Mouse (Mus musculus) intestine, postnatal 0 days (tissue): ENCODE data around the gene Fth1. TPM values are rescaled to one million over a fixed set of nuclear protein-coding genes. Genes with fewer than 3 reads are reported as not detected.
A peak's percentile ranks its signal among the peaks of the same experiment; 100 is the strongest.

Source experiments
- ATAC-seq: fragments of 200-750 bp; cut with Nextera tagmentation; 2 replicates; pipeline ENCODE4 v1.8.0; 2017; ENCODE audit warnings: mild to moderate bottlenecking, moderate TSS enrichment, moderate library complexity
- H3K27ac ChIP-seq: fragments of 300-500 bp; sonication (generic); 2 replicates; pipeline ENCODE4 v1.5.1; 2014; ENCODE audit warnings: mild to moderate bottlenecking, low read depth, low read length, moderate library complexity
- H3K27me3 ChIP-seq: fragments of 300-500 bp; sonication (generic); replicated peaks from 2 replicates; pipeline ENCODE4 v1.6.1; 2014; ENCODE audit warnings: low read length, mixed read lengths; ENCODE audit not compliant: control insufficient read depth, insufficient read depth
- H3K36me3 ChIP-seq: fragments of 300-500 bp; sonication (generic); 2 replicates; pipeline ENCODE4 v1.6.1; 2014; ENCODE audit warnings: mild to moderate bottlenecking, moderate library complexity; ENCODE audit not compliant: control insufficient read depth, insufficient read depth
- H3K4me1 ChIP-seq: fragments of 300-500 bp; sonication (generic); replicated peaks from 2 replicates; pipeline ENCODE4 v1.6.1; 2014; ENCODE audit warnings: antibody characterized with exemption, low read length, mixed read lengths; ENCODE audit not compliant: control insufficient read depth, insufficient read depth
- H3K4me2 ChIP-seq: fragments of 300-500 bp; sonication (generic); replicated peaks from 2 replicates; pipeline ENCODE4 v1.6.1; 2014; ENCODE audit warnings: low read depth, mild to moderate bottlenecking, moderate library complexity
- H3K4me3 ChIP-seq: fragments of 300-500 bp; sonication (generic); 2 replicates; pipeline ENCODE4 v1.5.1; 2014; ENCODE audit warnings: low read depth, low read length
- H3K9ac ChIP-seq: fragments of 300-500 bp; sonication (generic); 2 replicates; pipeline ENCODE4 v1.6.1; 2014; ENCODE audit warnings: mild to moderate bottlenecking, low read depth, low read length
- H3K9me3 ChIP-seq: fragments of 300-500 bp; sonication (generic); 2 replicates; pipeline ENCODE4 v1.6.1; 2016; ENCODE audit warnings: mixed run types; ENCODE audit not compliant: control insufficient read depth
- CTCF ChIP-seq: sonication (generic); IDR thresholded peaks from 2 replicates; pipeline ENCODE4 v1.5.1; 2016; ENCODE audit warnings: low read depth, mild to moderate bottlenecking, control low read depth, antibody characterized with exemption, moderate library complexity
- WGBS: fragments of 180-500 bp; shearing (Covaris S2); extraction: QIAGEN DNeasy Blood & Tissue Kit; methylation state at CpG from one replicate; pipeline ENCODE4 v1.1.7; 2014; 5-methylcytosine and 5-hydroxymethylcytosine counted together
- polyA plus RNA-seq: library from polyadenylated mRNA; unstranded; fragments of >200 nt; fragmentation: Nextera tagmentation; extraction: Ambion mirVana; gene quantifications from 2 replicates; pipeline ENCODE4 v1.2.1, GENCODE M21; 2015

The Fth1 gene
- polyA plus RNA-seq, 1 experiment from 2014 or later: 6,780 TPM

- H3K4me3 ChIP-seq: no peak overlapping the region
- H3K9me3 ChIP-seq: no peaks in the 10 kb centered on the region
- no peaks in the 10 kb centered on the region for H3K27me3 ChIP-seq
- no peaks in the 10 kb centered on the region for H3K36me3 ChIP-seq
- WGBS: 64% methylated on average over 4 of the region's 4 CpGs
- TF ChIP-seq CTCF: no peak
- no peak overlapping the region for H3K4me2 ChIP-seq
- H3K27ac ChIP-seq: no peak overlapping the region
- no peak for ATAC-seq
- no peak overlapping the region for H3K9ac ChIP-seq
- peaks cover 14% of the 10 kb centered on the region for H3K4me1 ChIP-seq
These were observed 23.6 kb upstream of the Fth1 start for GRCm38 (mm10) chr19:9956624-9957388.

GRCm38 (mm10) chr19:9957965-9958364 is 22.4 kb upstream of the Fth1 start:
- H3K27me3 ChIP-seq: no peaks in the 10 kb centered on the region
- 79% methylated on average over 5 of the region's 5 CpGs for WGBS

GRCm38 (mm10) chr19:9960769-9961168 is 19.6 kb upstream of the Fth1 start:
- H3K27me3 ChIP-seq: no peaks in the 10 kb centered on the region
- no peak overlapping the region for H3K4me2 ChIP-seq
- no peak for ATAC-seq
- no peak overlapping the region for H3K9ac ChIP-seq
- peaks cover 8% of the 10 kb centered on the region; the same call in 1 of the 2 replicates for H3K4me1 ChIP-seq
- no peaks in the 10 kb centered on the region for H3K9me3 ChIP-seq
- H3K4me3 ChIP-seq: no peak overlapping the region
- no peak for TF ChIP-seq CTCF
- no peak overlapping the region for H3K27ac ChIP-seq
- 71% methylated on average over 5 of the region's 5 CpGs for WGBS
- no peaks in the 10 kb centered on the region for H3K36me3 ChIP-seq

More at GRCm38 (mm10) chr19:9957965-9958364, 22.4 kb upstream of the Fth1 start:
- TF ChIP-seq CTCF: no peak
- Histone ChIP-seq H3K4me2 (no peak overlapping the region), H3K36me3 (no peaks in the 10 kb centered on the region), H3K4me1 (peaks cover 14% of the 10 kb centered on the region), H3K27ac (no peak overlapping the region), H3K9ac (no peak overlapping the region), H3K9me3 (no peaks in the 10 kb centered on the region), H3K4me3 (no peak overlapping the region)
- ATAC-seq: peak; percentile 42; the same call in 1 of the 2 replicates

GRCm38 (mm10) chr19:9964205-9964916 is 16.0 kb upstream of the Fth1 start:
- no peaks in the 10 kb centered on the region for H3K36me3 ChIP-seq
- no peak for ATAC-seq
- H3K4me1 ChIP-seq: peaks cover 12% of the 10 kb centered on the region; the same call in 1 of the 2 replicates
- WGBS: 20% methylated on average over 7 of the region's 7 CpGs
- TF ChIP-seq CTCF: no peak
- peak overlapping the region; percentile 66 for H3K27ac ChIP-seq
- H3K4me3 ChIP-seq: no peak overlapping the region
- H3K4me2 ChIP-seq: peak overlapping the region; percentile 18; the same call in 1 of the 2 replicates
- H3K9me3 ChIP-seq: no peaks in the 10 kb centered on the region
- no peak overlapping the region for H3K9ac ChIP-seq
- H3K27me3 ChIP-seq: no peaks in the 10 kb centered on the region

- 37% methylated on average over 2 of the region's 2 CpGs for WGBS
- Histone ChIP-seq H3K4me1 (peaks cover 9% of the 10 kb centered on the region; the same call in 1 of the 2 replicates), H3K9me3 (no peaks in the 10 kb centered on the region), H3K9ac (no peak overlapping the region), H3K4me2 (no peak overlapping the region), H3K27ac (peak overlapping the region; percentile 57; the same call in 1 of the 2 replicates), H3K36me3 (no peaks in the 10 kb centered on the region), H3K27me3 (no peaks in the 10 kb centered on the region), H3K4me3 (no peak overlapping the region)
- peak; percentile 92 for ATAC-seq
- no peak for TF ChIP-seq CTCF
These were observed 14.1 kb upstream of the Fth1 start for GRCm38 (mm10) chr19:9966096-9966867.
